Mouse (Mus musculus) small intestine, adult 2 months (tissue): ENCODE results near the gene Ppp1ca. TPM values are rescaled to one million over a fixed set of nuclear protein-coding genes. Genes with fewer than 3 reads are reported as not detected.

Experiments used
- H3K27ac ChIP-seq: fragments of 200-500 bp; 2 replicates; pipeline ENCODE4 v1.5.1; 2012; ENCODE audit warnings: low read depth, low read length, control low read depth, inconsistent platforms; ENCODE audit not compliant: insufficient read depth
- H3K27me3 ChIP-seq: fragments of 200-500 bp; 2 replicates; pipeline ENCODE4 v1.6.1; 2012; ENCODE audit warnings: mild to moderate bottlenecking, moderate library complexity, low read length, inconsistent platforms; ENCODE audit not compliant: control insufficient read depth, insufficient read depth
- H3K36me3 ChIP-seq: fragments of 200-500 bp; 2 replicates; pipeline ENCODE4 v1.6.1; 2012; ENCODE audit warnings: mild to moderate bottlenecking, low read length, control low read depth, inconsistent platforms; ENCODE audit not compliant: control insufficient read depth, insufficient read depth
- H3K4me1 ChIP-seq: fragments of 200-500 bp; 2 replicates; pipeline ENCODE4 v1.6.1; 2012; ENCODE audit warnings: low read length, inconsistent platforms, mixed read lengths; ENCODE audit not compliant: control insufficient read depth, insufficient read depth, insufficient read length
- H3K4me3 ChIP-seq: fragments of 200-500 bp; 2 replicates; pipeline ENCODE4 v1.5.1; 2012; ENCODE audit warnings: low read depth, mild to moderate bottlenecking, control low read depth, inconsistent platforms, low read length, moderate library complexity
- CTCF ChIP-seq: fragments of 200-500 bp; IDR thresholded peaks from 2 replicates; pipeline ENCODE4 v1.5.1; 2012; ENCODE audit warnings: low read depth, mild to moderate bottlenecking, control low read depth, inconsistent platforms, low read length, moderate library complexity, mixed read lengths; ENCODE audit not compliant: insufficient replicate concordance, insufficient read length; ENCODE audit errors: extremely low read depth
- POLR2A ChIP-seq: fragments of 200-500 bp; IDR thresholded peaks from 2 replicates; pipeline ENCODE4 v1.6.1; 2012; ENCODE audit warnings: low read depth, mild to moderate bottlenecking, control low read depth, inconsistent platforms, low read length, moderate library complexity
- WGBS: fragments of 180-500 bp; shearing (Covaris S2); methylation state at CpG from one replicate; pipeline ENCODE4 v1.1.7; 2018; 5-methylcytosine and 5-hydroxymethylcytosine counted together
- polyA plus RNA-seq: library from polyadenylated mRNA; depleted of rRNA; stranded (reverse); fragments of >200 nt; gene quantifications from 2 replicates; pipeline ENCODE4 v1.2.3, GENCODE M21; 2012

The Ppp1ca gene
- polyA plus RNA-seq, 1 experiment = 258 TPM

- TF ChIP-seq POLR2A (no peak), CTCF (no peak)
- Histone ChIP-seq H3K27ac (no peak overlapping the region), H3K4me1 (peaks cover 10% of the 10 kb centered on the region), H3K4me3 (no peak overlapping the region), H3K27me3 (0 out of 2 replicates have a peak, but pooled peaks cover 2% of the 10 kb centered on the region), H3K36me3 (no peaks in the 10 kb centered on the region)
- 29% methylated on average over 4 of the region's 4 CpGs for WGBS
These were observed 28.6 kb downstream of the Ppp1ca start for GRCm38 (mm10) chr19:4220416-4220815.

GRCm38 (mm10) chr19:4220957-4221743 is 29.3 kb downstream of the Ppp1ca start:
- WGBS = 30% methylated on average over 14 of the region's 14 CpGs
- H3K27me3 ChIP-seq = no peaks in the 10 kb centered on the region
- H3K36me3 ChIP-seq = no peaks in the 10 kb centered on the region
- TF ChIP-seq POLR2A = no peak
- TF ChIP-seq CTCF = no peak
- H3K4me1 ChIP-seq = peaks cover 10% of the 10 kb centered on the region
- H3K27ac ChIP-seq = peak overlapping the region; percentile 22; the same call in 1 of the 2 replicates
- H3K4me3 ChIP-seq = no peak overlapping the region

GRCm38 (mm10) chr19:4222165-4222564 is 30.3 kb downstream of the Ppp1ca start:
- TF ChIP-seq CTCF (no peak), POLR2A (no peak)
- H3K27me3 ChIP-seq = no peaks in the 10 kb centered on the region
- H3K27ac ChIP-seq = no peak overlapping the region
- WGBS = 73% methylated on average over 11 of the region's 11 CpGs
- H3K4me1 ChIP-seq = peaks cover 10% of the 10 kb centered on the region
- no peak overlapping the region for H3K4me3 ChIP-seq
- H3K36me3 ChIP-seq = no peaks in the 10 kb centered on the region

- Histone ChIP-seq H3K27ac (no peak overlapping the region), H3K4me3 (no peak overlapping the region)
- WGBS = 86% methylated on average over 7 of the region's 7 CpGs
These were observed 34.9 kb downstream of the Ppp1ca start for GRCm38 (mm10) chr19:4226779-4227178.

GRCm38 (mm10) chr19:4227446-4227845 is 35.6 kb downstream of the Ppp1ca start:
- Histone ChIP-seq H3K4me3 (no peak overlapping the region), H3K4me1 (peaks cover 9% of the 10 kb centered on the region), H3K27ac (no peak overlapping the region), H3K27me3 (no peaks in the 10 kb centered on the region), H3K36me3 (no peaks in the 10 kb centered on the region)
- TF ChIP-seq POLR2A = no peak
- no peak for TF ChIP-seq CTCF
- WGBS = 69% methylated on average over 5 of the region's 5 CpGs

More at GRCm38 (mm10) chr19:4226779-4227178, 34.9 kb downstream of the Ppp1ca start:
- H3K27me3 ChIP-seq = no peaks in the 10 kb centered on the region
- H3K36me3 ChIP-seq = no peaks in the 10 kb centered on the region
- TF ChIP-seq CTCF (no peak), POLR2A (no peak)
- peaks cover 6% of the 10 kb centered on the region for H3K4me1 ChIP-seq

- TF ChIP-seq POLR2A (no peak), CTCF (peak; percentile 85; the same call in 1 of the 2 replicates)
- H3K27me3 ChIP-seq = no peaks in the 10 kb centered on the region
- no peak overlapping the region for H3K4me3 ChIP-seq
- H3K4me1 ChIP-seq = peaks cover 12% of the 10 kb centered on the region
- no peaks in the 10 kb centered on the region for H3K36me3 ChIP-seq
- WGBS = 25% methylated on average over 8 of the region's 8 CpGs
- H3K27ac ChIP-seq = no peak overlapping the region
These were observed 36.2 kb downstream of the Ppp1ca start for GRCm38 (mm10) chr19:4227894-4228678.

- WGBS = 43% methylated on average over 4 of the region's 4 CpGs
- TF ChIP-seq POLR2A (no peak), CTCF (no peak)
- Histone ChIP-seq H3K4me1 (peaks cover 12% of the 10 kb centered on the region), H3K36me3 (no peaks in the 10 kb centered on the region), H3K4me3 (no peak overlapping the region), H3K27ac (no peak overlapping the region), H3K27me3 (no peaks in the 10 kb centered on the region)
These were observed 37.0 kb downstream of the Ppp1ca start for GRCm38 (mm10) chr19:4228891-4229290.
